Mouse (Mus musculus): ENCODE measurements around the gene Zfp358. TPM values are rescaled to one million over a fixed set of nuclear protein-coding genes. Genes with fewer than 3 reads are reported as not detected.

Gene Zfp358
- total RNA-seq (2021) = 10 to 100 TPM; 29.4 to 30.5 TPM
- long read RNA-seq, experiment 1, transcript Zfp358-203 (1 exons, 2,200 nt) = minor isoform, 9 of 19 reads
- long read RNA-seq, experiment 1, transcript Zfp358-201 (2 exons, 1,999 nt) = major isoform, 10 of 19 reads
- long read RNA-seq, experiment 1, partial matches to known transcripts = 0 of 19 reads
- long read RNA-seq, experiment 1, other reads (novel, unspliced or antisense) = 0 of 19 reads
- long read RNA-seq, experiment 2, transcript Zfp358-201 (2 exons, 1,999 nt) = major isoform, 7 of 9 reads
- long read RNA-seq, experiment 2, partial matches to known transcripts = 0 of 9 reads
- long read RNA-seq, experiment 2, other reads (novel, unspliced or antisense) = 0 of 9 reads

DNA sequence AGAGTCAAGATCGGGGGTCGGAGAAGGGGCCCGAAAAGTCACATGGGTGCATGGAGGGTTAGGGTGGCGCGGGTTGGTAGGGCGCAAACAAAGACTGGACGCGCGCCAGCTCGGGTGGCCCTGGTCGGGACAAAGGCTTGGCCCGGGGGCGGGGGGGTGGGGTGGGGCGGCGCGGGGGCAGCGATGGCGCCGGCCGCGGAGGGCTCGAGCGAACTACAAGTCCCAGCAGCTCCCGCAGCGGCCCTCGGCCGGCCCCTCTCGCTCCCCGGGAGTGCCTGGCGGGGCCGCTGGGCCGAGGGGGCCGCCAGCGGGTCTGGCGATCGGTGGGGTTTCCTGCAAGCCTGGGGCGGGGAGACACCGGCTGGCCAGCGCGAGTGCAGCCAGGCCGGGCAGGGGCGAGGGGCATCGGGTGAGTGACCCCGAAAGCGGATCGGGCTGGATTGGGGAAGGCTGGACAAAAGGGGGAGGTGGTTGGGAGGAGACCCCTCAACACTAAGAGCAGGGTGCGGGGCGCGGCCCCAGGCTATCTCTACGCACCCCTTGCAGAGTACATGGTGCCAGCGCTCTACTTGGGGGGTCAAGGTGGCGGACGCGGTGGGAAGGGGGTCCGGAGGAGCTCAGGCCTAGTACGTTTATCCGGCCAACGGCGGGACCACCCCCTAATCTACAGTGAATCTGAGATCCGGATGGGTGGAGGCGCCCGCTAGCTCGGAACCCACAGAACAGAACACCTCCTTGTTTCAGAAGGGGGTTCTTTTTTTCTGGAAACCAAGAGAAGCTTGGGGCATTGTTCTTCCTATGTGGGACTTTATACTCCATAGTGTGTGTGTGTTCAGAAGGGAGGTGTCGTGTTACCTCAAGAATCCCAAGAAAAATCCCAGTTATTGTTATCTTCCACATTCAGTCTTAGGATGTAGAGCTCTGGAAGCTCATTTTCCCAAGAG is at the start of gene Zfp358:
Gene Zfp358 (plus strand): TSS at position 238 of the 944 bp plus-strand sequence.
- DNase-seq = peak; percentile 73 to 84

DNA sequence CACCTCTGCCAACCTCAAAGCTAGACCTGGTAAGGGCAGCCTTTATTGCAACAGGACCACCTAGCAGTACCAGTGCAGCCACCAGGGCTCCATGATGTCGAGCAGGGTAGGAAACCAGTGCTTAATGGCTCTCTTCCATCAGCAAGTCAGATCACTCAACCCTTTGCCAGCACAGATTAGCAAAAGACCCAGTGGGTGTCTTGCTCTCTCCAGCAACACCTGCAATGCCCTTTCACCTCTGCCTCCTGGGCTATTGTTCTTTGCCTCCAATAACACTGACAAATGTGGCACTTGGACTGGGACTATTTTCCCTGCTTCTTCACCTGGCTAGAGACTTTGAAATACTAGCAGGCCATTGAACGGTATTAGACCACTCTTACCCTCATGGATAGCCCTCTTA is 43.7 kb upstream of the Zfp358 start:
- DNase-seq = no peak

DNA sequence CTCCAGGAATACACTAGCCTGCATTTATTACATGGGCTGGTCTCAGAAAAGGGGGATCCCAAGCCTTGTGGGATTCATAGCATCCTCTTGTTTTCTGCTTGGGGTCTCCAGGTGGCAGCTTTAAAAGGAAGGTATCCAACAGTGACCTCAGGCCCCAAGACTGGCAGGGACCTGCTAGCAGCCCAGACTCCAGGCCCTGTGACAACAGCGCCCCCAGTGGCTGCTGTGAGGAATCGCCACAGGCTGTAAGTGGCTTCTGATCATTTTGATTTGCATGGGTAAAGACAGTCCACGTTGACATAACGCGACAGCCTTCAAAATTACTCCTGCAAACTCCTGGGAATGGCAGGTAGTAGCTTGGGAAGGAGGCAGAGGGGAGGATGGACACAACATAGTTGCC is 42.3 kb upstream of the Zfp358 start:
- peak; percentile 32 to 70 for DNase-seq

DNA sequence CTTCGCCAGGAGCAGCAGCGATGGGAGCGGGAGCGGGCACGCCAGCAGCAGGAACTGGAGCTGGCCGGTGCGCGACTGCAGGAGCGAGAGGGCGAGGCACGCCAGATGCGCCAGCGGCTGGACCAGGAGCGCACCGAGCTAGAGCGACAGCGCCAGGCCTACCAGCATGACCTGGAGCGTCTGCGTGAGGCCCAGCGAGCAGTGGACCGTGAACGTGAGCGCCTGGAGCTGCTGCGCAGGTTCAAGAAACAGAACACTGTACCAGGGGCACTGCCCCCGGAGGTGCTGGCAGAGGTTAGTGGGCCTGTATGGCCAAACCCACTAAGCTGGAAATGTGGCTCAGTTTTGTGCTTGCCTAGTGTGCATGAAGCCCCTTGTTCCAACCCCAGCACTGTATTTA is 40.9 kb upstream of the Zfp358 start:
- no peak for DNase-seq

DNA sequence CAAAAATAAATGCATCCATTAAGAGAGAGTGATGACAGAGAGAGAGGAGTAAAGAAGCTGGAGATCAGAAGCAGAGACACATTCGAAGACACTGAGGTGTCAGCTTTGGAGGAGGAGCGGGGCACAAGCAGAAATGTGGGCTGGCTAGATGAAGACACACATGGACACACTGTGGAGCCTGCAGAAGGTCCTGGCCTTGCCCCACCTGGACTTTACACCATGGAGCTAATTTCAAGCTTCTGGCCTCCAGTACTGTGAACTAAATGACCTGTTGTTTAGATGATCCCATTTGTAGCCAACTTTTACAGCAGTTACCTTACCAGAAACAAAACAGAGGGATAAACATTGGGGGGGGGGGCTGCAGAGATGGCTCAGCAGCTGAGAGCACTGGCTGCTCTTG is 29.7 kb upstream of the Zfp358 start:
- DNase-seq = no peak

DNA sequence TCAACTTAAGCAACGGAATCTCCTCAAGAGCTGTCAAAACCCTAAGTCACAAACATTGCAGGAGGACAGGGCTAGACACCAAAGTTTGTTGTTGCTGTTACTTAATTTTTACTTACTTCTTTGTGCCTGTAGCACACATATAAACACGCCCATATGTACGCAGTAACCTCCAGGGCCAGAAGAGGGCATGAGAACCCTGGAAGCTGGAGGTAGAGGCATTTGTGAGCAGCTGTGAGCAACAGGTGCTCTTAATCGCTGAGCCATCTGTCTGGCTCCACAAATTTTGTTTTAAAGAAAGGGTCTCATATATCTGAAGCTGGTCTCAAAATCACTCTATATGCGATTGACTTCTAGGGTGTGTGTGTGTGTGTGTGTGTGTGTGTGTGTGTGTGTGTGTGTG is 28.6 kb upstream of the Zfp358 start:
- DNase-seq = no peak

DNA sequence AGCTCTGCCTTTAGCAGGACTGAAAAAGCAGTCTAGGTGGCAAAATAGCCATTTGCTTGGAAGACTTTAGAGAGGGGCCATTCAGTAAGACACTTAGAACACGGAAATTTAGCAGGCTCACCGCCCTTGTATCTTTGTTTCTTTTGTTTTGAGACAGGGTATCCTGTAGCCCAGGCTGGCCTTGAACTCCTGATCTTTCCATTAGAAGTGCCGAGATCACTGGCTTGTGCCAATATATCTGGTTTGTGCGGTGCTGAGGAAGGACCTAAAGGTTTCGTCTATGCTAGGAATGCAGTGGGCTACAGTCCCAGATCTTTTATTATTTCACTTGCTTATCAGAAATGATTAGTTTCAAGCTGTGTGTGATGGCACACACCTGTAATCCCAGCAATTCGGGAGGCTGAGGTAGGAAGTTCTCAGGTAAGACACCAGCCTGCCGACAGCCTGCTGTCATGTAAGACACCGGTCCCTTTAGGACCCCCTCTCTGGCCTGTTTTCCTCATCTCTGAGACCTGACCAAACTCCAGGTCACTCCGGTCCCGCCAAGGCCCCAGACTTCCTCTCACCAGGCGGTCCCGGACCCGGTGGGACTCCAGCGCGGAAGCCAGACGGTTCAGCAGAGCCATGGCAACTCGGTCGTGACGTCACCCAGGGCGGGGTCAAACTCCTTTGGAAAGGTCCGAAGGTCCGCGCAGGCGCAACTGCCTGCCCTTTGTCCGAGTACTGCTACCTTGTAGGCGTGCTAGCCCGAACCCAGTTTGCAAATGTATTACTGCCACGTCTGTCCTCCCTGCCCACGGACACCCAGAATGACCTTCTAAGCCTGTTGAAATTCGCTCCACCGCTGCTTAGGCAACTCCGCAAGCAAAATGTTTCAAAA is 25.7 kb upstream of the Zfp358 start, which contains the start of gene Pex11g:
Gene Pex11g (minus strand): TSS at position 675 of the 880 bp plus-strand sequence.
- DNase-seq = peak; percentile 98 to 100

DNA sequence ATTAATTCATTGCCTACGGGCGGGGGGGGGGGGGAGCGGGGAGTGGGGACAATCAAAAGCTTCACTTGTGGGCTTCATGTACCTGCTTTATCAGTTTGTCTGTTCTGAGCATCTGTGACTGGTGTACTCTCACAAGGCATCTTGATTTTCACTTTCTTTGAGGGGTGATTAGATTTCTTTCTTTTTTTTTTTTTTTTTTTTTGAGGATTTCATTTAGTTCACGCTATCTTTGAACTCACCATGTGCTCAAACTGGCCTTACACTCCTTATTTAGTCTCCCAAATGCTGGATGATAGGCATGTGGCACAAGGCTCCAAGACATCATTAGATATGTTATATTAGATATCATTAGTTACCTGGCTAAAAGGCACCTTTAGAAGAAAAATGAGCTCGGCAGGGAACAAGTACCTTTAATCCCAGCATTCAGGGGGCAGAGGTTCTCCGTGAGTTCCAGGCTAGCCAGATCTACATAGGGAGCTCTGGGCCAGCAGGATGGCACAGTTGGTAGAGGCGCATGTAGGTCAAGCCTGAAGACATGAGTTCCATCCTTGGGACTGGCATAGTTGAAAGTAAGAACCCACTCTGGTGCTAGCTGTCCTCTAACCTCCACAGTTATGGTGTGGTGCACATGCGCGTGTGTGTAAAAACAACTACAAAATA is 24.9 kb upstream of the Zfp358 start:
- peak in 1 of 2 experiments; percentile 19 for DNase-seq

DNA sequence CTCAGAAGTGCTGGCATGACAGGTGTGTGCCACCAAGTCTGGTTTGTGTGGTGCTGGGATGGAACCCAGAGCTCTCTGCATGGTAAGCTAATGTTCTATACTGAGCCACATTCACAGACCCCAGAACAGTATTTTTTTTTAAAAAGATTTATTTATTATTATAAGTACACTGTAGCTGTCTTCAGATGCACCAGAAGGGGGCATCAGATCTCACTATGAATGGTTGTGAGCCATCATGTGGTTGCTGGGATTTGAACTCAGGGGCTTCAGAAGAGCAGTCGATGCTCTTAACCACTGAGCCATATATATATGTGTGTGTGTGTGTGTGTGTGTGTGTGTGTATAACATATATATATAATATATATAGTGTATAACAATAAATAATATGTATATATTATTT is 24.1 kb upstream of the Zfp358 start:
- DNase-seq = no peak

DNA sequence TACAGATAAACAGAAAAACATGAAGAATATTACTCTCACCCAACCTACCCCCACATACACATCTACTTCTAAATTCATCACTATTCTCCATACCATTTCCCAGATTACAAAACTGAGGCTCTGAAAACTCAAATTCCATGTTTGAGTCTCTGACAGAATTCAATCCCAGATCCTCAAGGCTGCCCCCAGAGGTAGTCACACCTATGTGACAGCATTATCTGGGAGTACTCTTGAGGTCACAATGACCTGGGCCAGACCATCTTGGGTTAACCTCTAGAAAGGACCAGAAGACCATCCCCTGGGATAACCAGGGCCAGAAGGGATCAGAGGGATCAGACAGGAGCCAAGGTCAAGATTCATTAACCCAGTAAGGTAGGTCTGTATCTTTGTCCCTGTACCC is 22.4 kb upstream of the Zfp358 start, which contains the start of gene Tex45:
Gene Tex45 (plus strand): TSS at position 301 of the 400 bp plus-strand sequence.
- no peak for DNase-seq

DNA sequence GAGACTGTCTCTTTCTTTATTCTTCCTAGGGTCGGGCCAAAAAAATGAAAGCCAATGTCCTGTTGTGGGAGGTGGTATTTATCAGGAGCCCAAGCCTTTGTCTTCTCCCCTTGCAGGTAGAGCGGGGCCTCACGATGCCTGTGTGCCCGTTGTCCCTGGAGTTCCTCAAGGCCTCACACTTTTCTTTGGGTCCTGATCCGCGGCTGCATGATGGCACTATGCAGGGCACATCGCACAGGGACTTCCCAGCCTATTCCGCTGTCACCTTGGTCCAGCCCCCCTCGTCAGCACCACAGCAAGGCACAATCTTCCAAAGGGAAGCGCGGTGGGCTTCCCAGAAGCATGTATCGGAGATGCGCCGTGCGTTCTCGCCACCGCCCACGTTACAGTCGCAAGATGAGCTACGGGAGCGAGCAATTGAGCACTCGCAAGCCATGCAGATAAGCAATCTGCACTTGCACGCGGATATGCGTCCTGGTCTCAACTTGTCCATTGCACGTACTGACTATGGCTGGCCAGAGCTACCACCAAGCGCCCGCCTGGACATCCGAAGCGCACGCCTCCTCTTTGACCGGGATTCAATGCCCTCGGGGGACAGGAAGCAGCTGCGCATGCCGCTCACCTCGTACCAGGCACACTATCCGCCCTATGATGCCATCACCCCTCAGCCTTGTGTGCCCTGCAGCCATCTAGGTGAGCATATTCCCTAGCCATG is 17.1 kb upstream of the Zfp358 start:
- no peak for DNase-seq

DNA sequence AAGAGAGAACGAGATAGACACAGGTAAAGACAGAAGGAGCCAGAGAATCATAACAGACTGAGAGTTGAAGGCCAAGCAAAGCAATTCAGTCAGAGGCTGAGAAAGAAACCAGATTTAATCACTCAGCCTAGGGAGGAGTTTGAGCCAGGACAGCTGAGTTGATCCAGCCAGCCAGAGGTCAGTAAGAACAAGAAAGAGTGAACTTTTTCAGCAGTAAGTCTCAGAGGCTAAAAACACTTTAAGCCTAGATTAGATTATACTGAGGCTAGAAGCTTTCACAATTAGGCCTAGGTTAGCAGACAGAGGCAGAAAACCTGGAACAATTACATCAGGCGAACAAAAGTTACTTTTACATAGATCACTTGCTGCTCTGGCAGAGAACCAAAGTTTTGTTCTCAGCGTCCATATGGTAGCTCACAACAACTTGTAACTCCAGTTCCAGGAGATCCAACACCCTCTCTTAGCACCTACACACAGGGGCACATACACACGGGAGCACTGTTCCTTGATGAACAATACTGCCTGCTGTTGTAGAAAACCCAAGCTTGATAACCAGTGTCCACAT is 12.6 kb upstream of the Zfp358 start:
- no peak for DNase-seq

DNA sequence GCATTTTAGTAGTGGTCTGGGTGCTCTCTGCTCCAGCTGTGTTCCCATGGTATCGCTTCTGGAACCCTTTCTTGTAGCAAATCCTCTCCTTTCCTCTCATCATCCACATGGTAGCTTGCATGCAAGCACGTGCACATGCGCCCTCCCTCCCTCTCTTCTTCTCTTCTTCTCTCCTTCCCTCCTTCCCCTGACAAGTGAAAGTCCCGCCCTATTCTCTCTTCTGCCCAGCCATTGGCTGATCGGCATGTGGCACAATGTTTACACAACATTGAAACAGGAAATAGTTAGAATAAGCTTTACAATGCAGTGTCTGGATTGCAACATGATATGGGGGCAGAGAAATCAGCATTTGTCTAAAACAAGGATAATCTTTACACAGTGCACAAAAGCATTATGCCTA is 11.3 kb upstream of the Zfp358 start:
- DNase-seq = no peak

DNA sequence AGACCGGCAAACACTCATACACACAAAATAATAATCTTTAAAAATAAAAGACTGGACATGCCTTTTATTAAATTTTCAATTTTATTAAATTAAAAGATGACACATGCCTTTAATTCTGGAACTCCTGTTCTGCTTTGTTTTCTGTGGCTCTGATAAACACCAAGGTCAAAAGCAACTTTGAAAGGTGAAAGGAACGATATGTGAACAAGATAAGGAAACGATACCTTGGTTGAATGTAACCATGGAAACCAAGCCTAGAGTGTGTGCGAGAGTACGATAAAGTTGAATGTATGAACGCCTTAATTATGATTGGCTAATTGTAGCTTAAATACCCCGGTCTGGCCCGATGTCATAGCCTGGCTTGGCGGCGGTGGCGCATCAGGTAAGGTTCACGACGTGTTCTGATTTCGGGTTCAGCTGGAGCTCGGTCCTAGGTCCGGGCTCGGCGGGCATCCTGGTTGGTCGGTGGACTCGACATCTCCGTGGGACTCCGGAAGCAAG is 10.6 kb upstream of the Zfp358 start:
- DNase-seq = no peak

DNA sequence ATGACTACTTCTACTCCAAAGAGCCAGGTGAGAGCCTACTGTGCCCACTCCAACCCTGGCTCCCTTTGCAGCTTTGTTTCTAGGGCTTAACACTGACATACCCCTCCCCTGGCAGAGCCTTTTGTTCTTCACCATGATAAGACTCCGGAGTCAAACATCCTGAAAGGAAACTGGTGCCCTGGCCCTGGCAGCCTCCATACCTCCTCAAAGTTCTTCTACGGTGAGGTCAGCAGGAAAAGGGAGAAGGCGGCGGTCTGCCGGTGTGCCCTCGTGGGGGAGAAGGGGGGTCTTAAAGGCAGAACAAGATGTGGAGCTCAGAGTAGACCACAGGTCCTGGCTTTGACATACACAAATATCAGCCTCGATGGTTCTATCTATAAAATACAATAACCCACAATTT is 9.4 kb upstream of the Zfp358 start:
- no peak for DNase-seq

DNA sequence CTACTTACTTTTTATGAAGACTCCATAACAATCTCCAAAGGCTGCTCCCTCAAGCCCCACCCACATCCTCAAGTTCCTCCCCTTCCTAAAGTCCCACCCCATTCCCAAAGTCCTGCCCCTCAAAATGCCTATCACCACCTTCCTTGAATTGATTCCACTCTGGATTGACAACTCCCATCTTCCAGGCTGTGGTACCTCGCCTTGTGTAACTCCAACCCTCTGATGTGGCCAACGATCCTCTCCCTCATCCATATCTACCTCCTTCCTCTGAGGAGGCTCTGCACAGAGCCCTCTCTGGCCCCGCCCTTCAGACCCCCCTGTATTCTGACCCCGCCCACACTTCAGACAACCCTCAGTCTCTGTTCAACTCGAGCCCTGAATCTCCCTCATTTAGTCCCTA is 7.7 kb upstream of the Zfp358 start:
- no peak for DNase-seq

DNA sequence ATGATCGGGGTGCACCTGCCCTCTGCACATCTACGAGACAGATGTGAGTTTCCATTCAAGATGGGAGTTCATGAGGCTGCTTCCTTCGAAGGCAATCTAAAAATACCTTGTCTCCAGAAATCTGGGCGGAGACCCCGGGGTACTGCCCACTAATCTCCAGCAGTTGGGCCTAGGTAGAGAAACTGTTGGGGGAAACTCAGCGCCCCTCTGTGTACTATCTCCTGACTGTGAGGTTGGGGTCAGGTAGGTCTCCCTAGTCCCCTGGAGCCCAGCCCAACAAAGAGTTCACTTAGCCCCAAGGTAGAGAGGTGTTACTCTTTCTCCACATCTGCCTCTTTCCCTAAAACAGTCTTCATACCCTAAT is 889 bp downstream of the Zfp358 start:
- no peak for DNase-seq

DNA sequence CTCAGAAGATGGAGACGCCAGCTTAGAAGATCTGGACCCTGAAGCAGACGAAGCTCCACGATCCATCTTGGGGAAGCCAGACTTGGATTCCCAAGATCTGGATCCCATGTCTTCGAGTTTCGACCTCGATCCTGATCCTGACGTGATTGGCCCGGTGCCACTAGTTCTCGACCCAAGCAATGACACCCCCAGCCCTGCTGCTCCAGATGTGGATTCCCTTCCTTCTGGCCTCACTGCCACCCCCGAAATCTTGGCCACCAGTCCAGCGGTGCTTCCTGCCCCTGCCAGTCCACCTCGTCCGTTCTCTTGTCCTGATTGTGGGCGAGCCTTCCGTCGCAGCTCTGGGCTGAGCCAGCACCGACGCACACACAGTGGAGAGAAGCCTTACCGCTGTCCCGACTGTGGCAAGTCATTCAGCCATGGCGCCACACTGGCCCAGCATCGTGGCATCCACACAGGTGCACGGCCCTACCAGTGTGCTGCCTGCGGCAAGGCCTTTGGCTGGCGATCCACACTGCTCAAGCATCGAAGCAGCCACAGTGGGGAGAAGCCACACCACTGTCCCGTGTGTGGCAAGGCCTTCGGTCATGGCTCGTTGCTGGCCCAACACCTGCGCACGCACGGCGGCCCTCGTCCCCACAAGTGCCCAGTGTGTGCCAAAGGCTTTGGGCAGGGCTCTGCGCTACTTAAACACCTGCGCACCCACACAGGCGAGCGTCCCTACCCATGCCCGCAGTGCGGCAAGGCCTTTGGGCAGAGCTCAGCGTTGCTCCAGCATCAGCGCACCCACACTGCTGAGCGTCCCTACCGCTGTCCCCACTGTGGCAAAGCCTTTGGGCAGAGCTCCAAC is 2.9 kb downstream of the Zfp358 start:
- DNase-seq = no peak

DNA sequence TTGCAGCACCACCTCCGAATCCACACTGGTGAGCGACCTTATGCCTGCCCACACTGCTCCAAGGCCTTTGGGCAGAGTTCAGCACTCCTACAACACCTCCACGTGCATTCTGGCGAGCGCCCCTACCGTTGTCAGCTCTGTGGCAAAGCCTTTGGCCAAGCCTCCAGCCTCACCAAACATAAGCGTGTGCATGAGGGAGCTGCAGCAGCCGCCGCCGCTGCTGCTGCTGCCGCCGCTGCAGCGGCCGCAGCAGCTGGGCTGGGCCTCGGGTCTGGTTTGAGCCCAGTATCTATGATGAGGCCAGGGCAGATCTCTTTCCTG is 3.5 kb downstream of the Zfp358 start:
- no peak for DNase-seq

DNA sequence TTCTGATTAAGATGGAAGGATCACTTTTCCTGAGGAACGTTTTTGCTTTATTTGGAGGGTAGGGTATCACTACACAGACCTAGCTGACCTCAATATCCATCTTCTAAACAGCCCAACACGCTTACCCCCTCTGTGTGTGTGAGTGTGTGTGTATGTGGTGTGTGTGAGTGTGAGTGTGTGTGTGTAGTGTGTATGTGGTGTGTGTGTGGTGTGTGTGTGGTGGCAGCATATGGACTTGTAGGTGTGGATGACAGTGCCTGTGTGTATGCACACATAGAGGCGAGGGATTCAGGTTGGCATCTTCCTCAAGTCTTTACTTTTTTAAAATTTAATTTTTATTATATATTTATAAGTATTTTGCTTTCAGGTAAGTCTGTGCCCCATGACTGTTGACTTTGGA is 5.6 kb downstream of the Zfp358 start:
- DNase-seq = no peak
